Mouse (Mus musculus) cerebellum, adult 9-10 months (tissue): ENCODE results near the gene Mettl27.
"Not testable (repeated sequence)": the region's sequence is repeated elsewhere in the genome, so short reads cannot be mapped to it uniquely, and the experiment has no call there.

ENCODE experiments used
- DNase-seq: peaks from one replicate; pipeline ENCODE4 v3.0.0; 2022

Mettl27 gene

DNA sequence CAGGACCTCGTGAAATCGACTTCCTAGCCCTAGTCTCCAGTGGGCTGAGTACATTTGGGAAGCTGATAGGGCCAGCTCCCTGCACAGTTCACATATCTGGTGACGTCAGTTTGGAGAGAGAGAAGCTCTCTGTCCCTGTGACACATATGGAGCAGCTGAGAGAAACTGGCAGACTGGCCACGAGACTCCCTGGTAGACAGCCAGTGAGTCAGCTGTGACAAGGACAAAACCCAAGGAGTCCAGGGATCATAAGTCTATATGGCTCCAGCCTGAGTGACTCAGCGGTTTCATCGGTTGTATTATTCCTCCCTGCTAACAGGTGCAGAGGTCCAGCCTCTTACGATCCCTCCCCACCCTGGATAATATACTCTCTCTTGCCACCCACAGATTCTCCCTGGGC, 26.9 kb downstream of the Mettl27 start:
- DNase-seq = no peak

DNA sequence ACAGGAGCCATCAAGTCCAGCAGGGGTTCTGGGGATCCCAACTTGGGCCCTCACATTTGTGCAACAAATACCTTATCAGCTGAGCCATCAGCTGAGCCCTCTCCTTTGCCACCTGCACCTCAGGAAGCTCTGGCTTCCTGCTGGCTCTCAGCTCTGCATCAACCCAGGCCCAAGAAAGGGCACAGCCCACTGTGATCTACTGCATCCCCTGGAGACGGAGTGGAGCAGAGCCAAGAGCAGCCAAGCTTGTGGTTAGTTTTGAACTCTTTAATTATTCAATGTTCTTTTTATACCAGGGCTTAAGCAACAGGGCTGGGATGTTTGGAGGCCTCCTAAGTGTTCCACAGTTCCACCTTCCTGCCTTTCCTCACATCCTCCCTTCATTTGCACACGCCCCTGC, 28.3 kb downstream of the Mettl27 start:
- no peak for DNase-seq

DNA sequence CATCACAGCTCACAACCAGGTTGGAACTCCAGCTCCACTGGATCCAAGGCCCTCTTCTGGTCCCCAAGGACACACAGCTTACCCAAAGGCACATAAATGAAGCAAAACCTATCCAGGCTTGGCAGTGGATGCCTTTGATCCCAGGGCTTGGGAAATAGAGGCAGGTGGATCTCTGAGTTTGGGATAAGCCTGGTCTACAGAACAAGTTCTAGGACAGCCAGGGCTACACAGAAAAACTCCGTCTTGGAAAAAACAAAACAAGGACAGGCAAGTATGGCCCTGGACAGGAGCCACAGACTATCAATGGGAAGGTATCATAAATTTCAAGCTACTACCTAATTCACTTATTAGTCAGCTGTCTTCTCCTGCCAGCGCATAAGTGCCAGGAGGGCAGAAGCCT, 29.4 kb downstream of the Mettl27 start:
- no peak for DNase-seq

DNA sequence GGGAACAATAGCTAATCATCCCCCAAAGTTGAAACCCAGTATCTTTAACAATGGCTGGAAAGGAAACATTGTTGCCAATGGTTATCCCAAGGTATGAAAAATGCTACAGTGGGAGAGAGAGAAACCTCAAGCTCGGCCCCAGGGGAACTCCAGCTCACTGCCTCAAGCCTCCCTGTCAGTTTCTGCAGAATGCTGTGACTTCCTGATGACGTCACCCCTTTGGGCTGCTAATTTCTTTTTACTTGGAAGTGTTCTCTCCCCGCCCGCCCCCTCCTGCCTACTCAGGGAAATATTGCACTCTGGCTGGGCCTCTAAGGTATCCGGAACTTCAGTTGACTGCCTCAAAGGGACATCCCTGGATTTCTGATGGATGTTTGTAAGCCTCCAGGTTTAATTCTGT, 31.4 kb downstream of the Mettl27 start:
- DNase-seq = no peak

DNA sequence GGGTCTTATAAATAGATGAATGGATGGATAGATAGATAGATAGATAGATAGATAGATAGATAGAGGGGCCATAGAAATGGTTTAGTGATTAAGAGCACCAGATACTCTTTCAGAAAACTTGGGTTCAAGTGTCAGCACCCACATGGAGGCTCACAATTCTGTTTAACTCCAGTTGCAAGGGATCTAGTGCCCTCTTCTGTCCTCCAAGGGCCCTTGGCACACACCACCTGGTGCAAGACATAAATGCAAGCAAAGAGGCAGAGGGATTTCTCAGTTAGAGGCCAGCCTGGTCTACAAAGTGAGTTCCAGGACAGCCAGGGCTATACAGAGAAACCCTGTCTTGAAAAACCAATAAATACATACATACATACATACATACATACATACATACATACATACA, 32.5 kb downstream of the Mettl27 start:
- DNase-seq = not testable (repeated sequence)

DNA sequence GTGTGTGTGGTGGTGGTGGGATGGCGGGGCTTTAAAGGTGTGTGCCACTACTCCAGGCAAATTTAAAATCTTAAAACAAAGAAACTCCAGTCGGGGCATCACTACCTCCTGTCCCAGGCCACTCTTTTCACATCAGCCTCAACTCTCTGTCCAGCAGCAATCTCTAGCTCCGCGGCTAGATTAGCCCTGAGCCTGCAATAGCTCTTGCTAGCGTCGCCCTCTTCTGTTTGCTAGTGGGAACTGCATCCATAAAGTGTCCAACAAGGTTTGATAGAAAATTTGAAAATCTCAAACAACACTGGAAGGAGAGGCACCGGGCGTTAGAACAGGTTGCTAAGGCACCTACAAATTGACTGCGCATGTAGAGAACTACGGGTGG, 33.3 kb downstream of the Mettl27 start:
- DNase-seq = peak; percentile 68

DNA sequence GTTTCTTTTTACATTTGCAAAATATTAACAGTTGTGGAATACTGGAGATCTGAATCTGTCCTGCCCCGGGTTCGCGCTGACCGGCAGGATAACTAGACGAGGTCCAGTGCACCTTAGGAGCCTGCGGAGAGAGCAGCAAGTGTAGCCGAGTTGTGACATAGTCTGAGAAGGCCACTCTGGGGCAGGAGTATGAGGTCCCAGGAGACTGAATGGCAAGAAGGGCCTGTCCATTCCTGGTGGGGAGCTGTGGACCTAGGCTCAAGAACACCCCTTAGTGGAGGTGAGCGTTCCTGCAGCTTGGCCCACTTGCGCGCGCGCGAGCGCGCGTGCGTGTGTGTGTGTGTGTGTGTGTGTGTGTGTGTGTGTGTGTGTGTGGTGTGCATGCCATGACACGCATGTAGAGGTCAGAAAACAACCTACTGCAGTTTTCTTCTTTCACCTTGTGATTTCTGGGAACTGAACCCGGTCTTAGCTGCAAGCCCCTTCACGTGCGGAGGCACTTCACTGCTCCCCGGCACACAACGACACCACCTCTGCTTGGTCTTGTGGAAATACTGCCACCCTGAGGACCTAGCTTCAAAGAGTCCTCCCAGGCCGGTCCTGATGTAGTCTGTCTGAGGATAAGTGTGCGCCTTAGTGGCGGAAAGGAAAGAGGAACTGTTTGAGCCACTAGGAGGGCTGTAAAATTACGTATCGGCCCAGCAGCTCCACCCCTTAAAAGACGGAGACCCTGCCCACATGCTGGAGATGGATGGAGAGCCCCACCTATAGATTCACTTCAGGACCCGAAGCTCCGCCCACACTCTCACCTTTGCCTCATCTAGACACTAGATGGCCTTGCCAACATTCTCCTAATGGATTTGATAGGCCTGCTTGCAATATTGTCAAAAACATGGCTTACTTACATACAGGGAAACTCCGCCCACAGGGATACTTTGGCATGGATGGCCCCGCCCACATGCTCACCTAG, 34.0 kb downstream of the Mettl27 start:
- peak; percentile 27 for DNase-seq

DNA sequence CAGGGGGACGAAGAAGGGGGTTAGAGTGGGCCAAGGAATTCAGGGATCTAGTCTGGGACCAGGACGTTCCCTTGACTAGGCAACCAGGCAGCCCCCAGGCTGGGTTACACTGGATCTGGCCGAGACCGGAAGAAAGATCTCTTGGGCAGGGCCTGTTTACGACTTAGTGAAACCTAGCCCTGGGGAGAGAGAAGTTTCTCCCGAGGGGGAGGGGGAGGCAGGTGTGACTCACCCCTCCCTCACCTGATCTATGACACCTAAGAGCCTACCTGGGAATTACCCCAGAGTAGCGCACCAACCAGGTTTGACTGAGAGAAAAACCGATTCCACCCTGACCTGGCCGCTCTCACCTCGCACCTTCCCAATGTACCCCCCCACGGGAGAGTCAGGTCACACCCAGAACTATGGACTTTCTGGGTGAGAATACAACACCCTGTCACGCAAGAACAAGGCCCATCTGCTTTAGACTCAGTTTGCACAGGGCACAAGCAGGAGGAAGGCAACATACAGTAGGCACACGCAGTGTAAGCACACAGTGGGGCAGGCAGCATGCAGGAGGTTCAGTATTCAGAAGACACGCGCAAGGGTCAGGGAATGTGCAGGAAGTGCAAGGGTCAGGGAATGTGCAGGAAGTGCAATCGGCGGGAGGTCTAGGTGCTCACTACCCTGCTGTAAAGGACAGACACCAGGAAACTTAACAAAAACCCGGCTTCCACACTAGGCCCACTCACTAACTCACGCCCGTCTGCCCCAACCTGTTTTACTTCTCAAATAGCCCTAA, 35.2 kb downstream of the Mettl27 start:
- no peak for DNase-seq

DNA sequence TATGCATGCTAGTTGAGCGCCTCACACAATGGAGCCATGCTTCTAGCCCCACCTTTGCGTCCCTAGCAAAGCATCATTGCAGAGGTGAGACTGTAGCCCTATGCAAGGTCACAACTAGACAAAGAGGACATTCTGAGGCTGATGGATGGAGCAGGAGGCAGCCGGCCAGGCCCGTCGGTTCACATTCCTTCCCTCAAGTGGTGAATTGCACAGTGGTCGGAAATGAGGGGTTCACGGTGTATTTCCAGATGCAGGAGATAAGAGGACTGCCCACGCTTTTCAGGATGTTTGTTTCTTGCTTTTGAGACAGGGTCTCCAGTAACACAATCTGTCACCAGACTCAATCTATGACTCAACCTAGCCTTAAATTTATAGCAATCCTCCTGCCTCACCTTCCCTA, 38.5 kb downstream of the Mettl27 start:
- no peak for DNase-seq

DNA sequence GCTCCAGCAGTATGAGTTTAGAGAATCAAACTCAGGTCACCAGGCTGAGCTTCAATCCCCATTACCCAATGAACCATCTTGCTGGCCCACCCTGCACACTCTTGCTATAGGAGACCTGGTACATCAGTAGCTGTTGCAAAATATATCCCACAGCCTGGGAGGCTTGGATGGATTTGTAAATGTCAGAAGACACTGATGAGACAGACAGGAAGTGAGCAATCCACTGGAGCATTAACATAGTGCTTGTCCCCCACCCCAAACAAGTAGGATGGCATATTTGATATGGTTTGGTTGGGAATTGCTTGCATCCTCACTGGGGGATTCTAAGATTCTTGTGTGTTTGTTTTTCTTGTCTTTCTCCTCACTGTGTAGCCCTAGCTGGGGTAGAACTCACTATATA, 40.9 kb downstream of the Mettl27 start:
- DNase-seq = no peak

DNA sequence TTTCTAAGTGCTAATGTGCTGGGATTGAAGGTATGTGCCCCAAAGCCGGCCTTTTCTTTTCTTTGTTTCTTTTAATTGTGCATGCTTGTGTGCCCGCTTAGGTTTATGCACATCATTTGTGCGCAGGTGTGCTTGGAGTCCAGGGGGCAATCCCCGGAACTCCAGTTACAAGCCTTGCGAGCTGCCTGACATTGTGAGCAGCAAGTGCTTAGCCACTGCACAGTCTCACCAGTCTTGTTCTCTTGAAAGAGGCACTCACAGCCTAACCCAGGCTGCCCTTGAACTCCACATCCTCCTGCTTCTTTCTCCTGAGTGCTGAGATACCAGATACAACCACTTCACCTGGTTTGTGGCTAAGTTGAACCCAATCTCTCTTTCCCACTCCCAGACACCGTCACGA, 41.4 kb downstream of the Mettl27 start:
- no peak for DNase-seq

DNA sequence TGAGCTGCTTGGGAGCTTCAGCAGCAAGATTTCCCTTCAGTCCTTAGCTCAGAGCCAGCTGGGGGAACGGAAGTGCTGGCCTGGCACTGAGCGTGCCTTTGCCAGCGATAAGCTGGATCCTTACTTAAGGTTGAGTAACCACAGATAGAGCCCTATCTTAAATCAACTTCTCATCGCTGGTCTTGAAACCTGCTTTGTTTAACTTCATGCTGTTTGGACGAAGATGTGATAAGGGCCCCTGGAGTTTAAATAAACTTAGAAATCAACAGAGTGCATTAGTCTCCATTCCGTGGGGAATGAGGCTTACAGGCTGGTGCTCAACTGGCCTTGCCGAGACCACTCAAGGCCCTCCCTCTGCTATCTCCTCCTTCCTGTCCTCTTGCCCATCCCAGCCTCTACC, 42.1 kb downstream of the Mettl27 start:
- DNase-seq = no peak

DNA sequence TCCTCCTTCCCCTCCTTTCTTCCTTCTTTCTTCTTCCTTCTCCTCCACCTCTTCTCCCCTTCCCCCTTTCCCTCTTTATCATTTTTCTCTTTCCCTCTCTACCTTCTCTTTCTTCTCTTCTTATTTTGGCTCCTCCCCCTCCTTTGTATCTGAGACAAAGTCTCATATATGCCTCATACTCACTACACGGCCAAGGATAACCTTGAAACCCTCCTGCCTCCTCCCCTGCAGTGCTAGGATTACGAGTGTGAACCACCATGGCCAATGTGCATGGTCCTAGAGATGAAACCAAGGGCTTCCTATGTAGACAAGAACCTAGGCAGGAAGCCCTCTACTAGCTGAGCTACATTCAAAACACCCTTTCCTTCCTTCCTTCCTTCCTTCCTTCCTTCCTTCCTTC, 42.8 kb downstream of the Mettl27 start:
- no peak for DNase-seq

DNA sequence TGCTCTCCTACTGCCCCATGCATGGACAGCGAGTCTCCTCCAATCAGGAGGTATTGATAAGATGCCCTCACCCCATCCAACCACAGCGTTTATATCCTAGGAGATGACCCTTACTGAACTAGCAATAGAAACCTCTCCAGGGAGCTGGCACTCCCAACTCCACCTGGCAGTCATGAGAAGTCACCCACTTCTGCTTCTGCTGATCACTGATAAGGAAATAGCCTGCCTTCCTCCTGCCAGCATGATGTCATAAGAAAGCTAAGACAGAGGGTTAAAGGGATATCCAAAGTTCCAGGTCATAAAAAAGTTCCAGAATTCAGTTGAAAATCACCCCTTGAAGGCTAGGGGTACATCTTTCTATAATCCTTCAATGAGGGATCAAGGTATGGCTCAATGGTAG, 44.0 kb downstream of the Mettl27 start:
- DNase-seq = no peak

DNA sequence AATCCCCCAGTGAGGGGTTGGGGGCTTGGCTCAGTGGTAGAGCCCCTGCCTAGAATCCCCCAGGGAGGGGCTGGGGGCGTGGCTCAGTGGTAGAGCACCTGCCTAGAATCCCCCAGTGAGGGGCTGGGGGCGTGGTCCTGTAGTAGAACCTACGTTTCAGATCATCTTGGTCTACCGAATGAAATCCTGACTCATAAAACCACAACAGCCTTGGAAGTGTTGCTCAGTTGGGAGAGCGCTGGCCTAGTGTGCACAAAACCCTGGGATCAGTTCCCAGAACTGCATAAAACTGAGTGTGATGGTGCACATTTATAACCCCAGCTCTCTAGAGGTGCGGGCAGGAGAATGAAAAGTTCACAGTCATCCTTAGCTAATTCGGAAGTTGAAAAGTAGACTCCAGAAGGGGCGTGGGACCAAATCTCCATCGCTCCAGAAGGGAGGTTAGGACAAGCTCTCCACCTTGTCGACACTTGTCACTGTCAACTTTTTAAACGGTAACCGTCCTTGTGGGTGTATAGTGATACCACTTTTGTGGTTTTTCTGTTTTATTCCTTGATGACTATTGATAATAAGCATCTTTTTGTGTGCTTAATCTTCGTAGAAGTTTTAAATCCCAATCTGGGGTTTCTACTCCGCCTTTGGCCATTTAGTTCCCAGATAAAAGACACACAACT, 44.5 kb downstream of the Mettl27 start:
- no peak for DNase-seq

DNA sequence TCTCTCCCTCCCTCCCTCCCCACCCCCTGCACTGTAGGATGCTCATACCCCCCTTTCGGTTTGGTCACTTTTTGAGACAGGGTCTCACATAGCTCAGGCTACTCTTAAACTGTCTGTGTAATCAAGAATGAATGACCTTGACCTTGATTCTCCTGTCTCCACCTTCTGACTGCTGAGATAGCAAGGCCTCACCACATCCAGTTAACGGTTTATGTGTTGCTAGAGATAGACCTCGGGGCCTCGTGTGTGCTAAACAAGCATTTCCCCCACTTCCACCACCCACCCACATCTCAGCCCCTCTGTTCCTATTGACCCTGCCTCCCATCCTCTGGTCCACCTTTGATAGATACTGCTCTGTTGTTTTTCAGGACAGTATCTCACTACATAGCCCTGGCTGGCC, 45.7 kb downstream of the Mettl27 start:
- no peak for DNase-seq

DNA sequence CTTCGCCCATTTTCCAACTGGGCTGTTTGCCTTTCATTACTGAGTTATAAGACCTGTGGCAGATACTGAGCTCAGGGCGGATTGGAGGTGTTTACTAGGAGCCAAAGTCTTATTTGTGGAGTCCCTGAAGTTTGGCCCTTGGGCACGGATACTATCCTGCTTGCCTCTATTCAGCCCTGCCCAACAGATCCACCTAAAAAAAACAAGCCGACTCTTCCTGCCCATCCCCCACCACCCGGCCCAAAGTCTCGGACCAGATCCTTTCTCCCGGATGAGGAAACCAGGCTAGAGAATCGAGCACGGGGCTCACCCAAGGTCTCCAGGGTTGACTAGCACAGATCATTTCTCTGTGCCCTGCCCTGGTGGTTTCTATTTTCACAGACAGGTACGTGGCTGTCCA, 49.0 kb downstream of the Mettl27 start:
- no peak for DNase-seq

DNA sequence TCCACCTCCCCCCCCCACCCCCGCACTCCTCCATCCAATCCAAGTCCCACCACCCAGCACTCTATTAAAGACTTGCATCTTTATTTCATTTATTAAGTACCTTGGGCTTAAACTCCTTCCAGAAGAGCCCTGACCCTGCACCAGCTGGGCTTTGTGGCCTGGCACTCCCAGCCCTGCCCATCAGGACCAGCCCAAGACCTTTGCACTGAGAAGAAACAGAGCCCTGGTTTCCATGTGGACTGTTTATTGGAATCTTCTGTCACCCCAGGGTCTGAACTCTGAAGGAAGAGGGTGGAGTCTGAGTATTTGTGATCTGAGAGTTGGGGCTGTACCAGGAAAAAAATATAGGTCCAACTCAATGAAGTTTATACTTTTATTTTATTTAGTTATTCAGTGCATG, 50.9 kb downstream of the Mettl27 start:
- no peak for DNase-seq

DNA sequence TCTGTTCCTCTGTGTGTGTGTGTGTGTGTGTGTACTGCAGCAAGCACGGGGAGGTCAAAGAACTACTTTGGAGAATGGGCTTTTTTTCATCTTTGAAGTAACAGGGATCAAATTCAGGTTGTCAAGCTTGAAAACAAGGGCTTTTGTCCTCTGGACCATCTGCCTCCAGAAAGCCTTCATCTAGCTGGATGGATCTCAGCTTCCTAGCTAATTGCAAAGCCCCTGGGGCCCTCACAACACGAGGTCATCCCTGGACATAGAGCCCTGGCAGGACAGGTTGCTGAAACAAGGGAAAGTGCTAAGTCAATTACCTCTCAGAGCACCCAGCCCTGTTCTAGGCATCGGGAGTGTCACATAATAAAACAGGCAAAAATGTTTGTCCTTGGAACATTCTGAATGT, 51.6 kb downstream of the Mettl27 start:
- no peak for DNase-seq

DNA sequence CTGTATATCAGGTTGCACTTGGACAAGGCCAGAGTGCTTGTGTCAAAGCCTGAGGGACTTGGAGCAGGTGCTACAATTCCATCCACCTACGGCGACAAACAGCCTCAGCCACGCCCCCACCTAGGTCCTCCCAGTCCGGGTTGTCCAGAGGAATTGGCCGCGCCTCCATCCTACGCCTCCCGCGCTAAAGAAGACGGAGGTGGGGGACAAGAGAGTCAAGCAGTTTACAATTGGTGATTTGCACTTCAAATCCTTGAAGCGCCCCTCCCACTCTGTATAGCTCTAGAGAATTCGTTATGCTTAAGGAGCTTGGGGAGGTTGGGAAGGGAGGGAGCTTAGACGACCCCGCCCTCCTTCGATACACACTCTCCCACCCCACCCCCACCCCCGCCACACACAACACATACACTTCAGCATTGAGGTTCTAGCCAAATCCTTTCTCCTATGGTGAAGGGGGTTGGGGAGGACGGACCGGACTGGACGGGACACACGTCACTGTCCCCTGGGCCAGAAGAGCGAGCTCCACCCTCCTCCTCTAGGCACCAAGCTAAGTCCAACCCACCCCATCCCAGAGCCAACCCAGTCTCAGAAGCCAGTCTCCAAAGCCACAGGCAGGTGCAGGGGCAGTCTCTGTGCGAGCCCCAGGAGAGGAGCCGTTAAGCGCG, 53.6 kb downstream of the Mettl27 start, which contains the start of gene Cldn3:
Gene Cldn3 (plus strand): TSS at position 582 of the 665 bp plus-strand sequence.
- DNase-seq = no peak

DNA sequence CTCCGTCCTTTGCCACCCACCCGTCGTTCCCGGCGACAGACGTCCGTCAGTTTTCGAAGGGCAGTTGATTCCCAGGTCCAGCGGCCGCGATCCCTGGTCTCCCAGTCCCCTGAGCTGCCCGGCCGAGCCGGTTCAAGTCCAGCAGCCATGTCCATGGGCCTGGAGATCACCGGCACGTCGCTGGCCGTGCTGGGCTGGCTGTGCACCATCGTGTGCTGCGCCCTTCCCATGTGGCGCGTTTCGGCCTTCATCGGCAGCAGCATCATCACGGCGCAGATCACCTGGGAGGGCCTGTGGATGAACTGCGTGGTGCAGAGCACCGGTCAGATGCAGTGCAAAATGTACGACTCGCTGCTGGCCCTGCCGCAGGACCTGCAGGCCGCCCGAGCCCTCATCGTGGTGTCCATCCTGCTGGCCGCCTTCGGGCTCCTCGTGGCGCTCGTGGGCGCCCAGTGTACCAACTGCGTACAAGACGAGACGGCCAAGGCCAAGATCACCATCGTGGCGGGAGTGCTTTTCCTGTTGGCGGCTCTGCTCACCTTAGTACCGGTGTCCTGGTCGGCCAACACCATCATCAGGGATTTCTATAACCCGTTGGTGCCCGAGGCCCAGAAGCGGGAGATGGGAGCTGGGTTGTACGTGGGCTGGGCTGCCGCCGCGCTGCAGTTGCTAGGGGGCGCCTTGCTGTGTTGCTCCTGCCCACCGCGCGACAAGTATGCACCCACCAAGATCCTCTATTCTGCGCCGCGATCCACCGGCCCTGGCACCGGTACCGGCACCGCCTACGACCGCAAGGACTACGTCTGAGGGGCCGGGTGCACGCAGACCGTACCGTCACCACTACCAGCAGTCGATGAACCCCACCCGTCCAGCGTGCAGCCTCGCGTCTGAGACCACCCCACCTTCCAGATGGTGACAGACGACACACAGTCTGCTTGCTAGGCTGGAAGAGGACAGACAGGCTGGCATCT, 54.4 kb downstream of the Mettl27 start:
- no peak for DNase-seq

DNA sequence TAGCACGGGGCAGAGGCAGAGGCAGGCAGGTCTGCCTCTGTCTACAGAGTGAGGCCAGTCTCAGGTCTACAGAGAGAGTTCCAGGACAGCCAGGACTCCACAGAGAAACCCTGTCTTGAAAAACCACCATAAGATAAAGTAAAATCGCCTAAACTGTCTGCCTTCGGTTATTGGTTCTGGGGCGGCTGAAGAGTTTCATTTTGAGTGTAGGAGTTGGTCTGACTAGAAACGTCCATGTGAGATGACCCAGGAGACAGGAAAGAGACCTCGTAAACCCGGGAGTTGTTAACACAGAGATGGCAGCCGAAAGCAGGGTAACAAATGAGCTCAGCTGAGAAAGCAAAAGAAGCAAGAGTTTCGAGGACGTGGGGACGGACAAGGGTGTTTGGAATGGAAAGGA, 57.0 kb downstream of the Mettl27 start:
- DNase-seq = no peak
